Mouse (Mus musculus): Measurements from ENCODE around the gene Smim14. TPM values are rescaled to one million over a fixed set of nuclear protein-coding genes. Genes with fewer than 3 reads are reported as not detected.
A peak's percentile ranks its signal among the peaks of the same experiment; 100 is the strongest.

Smim14 gene
- polyA plus RNA-seq, 1 experiment from 2014 or later = 249 TPM

- no peak overlapping the region for H3K4me2 ChIP-seq (replicated peaks; ENCODE audit: low read depth, low read length)
- H3K9ac ChIP-seq (replicated peaks; ENCODE audit: low read depth) = no peak overlapping the region
- H3K27me3 ChIP-seq (replicated peaks; ENCODE audit: insufficient read depth, low read length) = no peaks in the 10 kb centered on the region
- no peaks in the 10 kb centered on the region for H3K9me3 ChIP-seq (ENCODE audit: low read length)
- no peak overlapping the region for H3K4me3 ChIP-seq (ENCODE audit: low read depth, low read length)
- H3K27ac ChIP-seq (ENCODE audit: low read length) = no peak overlapping the region
- 50% methylated on average over 3 of the region's 3 CpGs for WGBS
- DNase-seq (ENCODE audit: low spot score) (peak; percentile 31), ATAC-seq (no peak)
- no peaks in the 10 kb centered on the region for H3K4me1 ChIP-seq (ENCODE audit: insufficient read depth, low read depth, low read length)
- no peaks in the 10 kb centered on the region for H3K36me3 ChIP-seq (ENCODE audit: insufficient read depth, low read length)
- no peak for TF ChIP-seq EP300 (IDR thresholded peaks at IDR 0.05)
- no peak for TF ChIP-seq CTCF (IDR thresholded peaks at IDR 0.05)
Observed at GRCm38 (mm10) chr5:65513506-65513905, 23.5 kb downstream of the Smim14 start.

GRCm38 (mm10) chr5:65508395-65508794 is 28.6 kb downstream of the Smim14 start:
- DNase-seq (ENCODE audit: low spot score) (peak; percentile 55), ATAC-seq (peak; percentile 19; the same call in 1 of the 2 replicates)
- H3K9me3 ChIP-seq (ENCODE audit: low read length) = no peaks in the 10 kb centered on the region
- H3K27ac ChIP-seq (ENCODE audit: low read length) = no peak overlapping the region
- no peak overlapping the region for H3K4me3 ChIP-seq (ENCODE audit: low read depth, low read length)
- TF ChIP-seq CTCF (IDR thresholded peaks at IDR 0.05) (no peak), EP300 (IDR thresholded peaks at IDR 0.05) (no peak)
- no peaks in the 10 kb centered on the region for H3K36me3 ChIP-seq (ENCODE audit: insufficient read depth, low read length)
- H3K27me3 ChIP-seq (replicated peaks; ENCODE audit: insufficient read depth, low read length) = no peaks in the 10 kb centered on the region
- no peak overlapping the region for H3K9ac ChIP-seq (replicated peaks; ENCODE audit: low read depth)
- no peak overlapping the region for H3K4me2 ChIP-seq (replicated peaks; ENCODE audit: low read depth, low read length)
- H3K4me1 ChIP-seq (ENCODE audit: insufficient read depth, low read depth, low read length) = no peaks in the 10 kb centered on the region
- 65% methylated on average over 8 of the region's 8 CpGs for WGBS

- no peaks in the 10 kb centered on the region for H3K36me3 ChIP-seq (ENCODE audit: insufficient read depth, low read length)
- ATAC-seq (no peak), DNase-seq (ENCODE audit: low spot score) (peak; percentile 35)
- no peak for TF ChIP-seq CTCF (IDR thresholded peaks at IDR 0.05)
- TF ChIP-seq EP300 (IDR thresholded peaks at IDR 0.05) = no peak
- 9% methylated on average over 8 of the region's 8 CpGs for WGBS
- no peak overlapping the region for H3K9ac ChIP-seq (replicated peaks; ENCODE audit: low read depth)
- no peak overlapping the region for H3K4me2 ChIP-seq (replicated peaks; ENCODE audit: low read depth, low read length)
- H3K27ac ChIP-seq (ENCODE audit: low read length) = no peak overlapping the region
- no peak overlapping the region for H3K4me3 ChIP-seq (ENCODE audit: low read depth, low read length)
- no peaks in the 10 kb centered on the region for H3K27me3 ChIP-seq (replicated peaks; ENCODE audit: insufficient read depth, low read length)
- H3K4me1 ChIP-seq (ENCODE audit: insufficient read depth, low read depth, low read length) = no peaks in the 10 kb centered on the region
- H3K9me3 ChIP-seq (ENCODE audit: low read length) = no peaks in the 10 kb centered on the region
Observed at GRCm38 (mm10) chr5:65505786-65506185, 31.2 kb downstream of the Smim14 start.

- DNase-seq (ENCODE audit: low spot score) (no peak), ATAC-seq (no peak)
- H3K36me3 ChIP-seq (ENCODE audit: insufficient read depth, low read length) = no peaks in the 10 kb centered on the region
- no peaks in the 10 kb centered on the region for H3K27me3 ChIP-seq (replicated peaks; ENCODE audit: insufficient read depth, low read length)
- no peak for TF ChIP-seq EP300 (IDR thresholded peaks at IDR 0.05)
- TF ChIP-seq CTCF (IDR thresholded peaks at IDR 0.05) = no peak
- no peaks in the 10 kb centered on the region for H3K4me1 ChIP-seq (ENCODE audit: insufficient read depth, low read depth, low read length)
- H3K27ac ChIP-seq (ENCODE audit: low read length) = no peak overlapping the region
- H3K4me2 ChIP-seq (replicated peaks; ENCODE audit: low read depth, low read length) = no peak overlapping the region
- H3K9ac ChIP-seq (replicated peaks; ENCODE audit: low read depth) = no peak overlapping the region
- H3K9me3 ChIP-seq (ENCODE audit: low read length) = no peaks in the 10 kb centered on the region
- WGBS = 64% methylated on average over 9 of the region's 9 CpGs
- H3K4me3 ChIP-seq (ENCODE audit: low read depth, low read length) = no peak overlapping the region
Observed at GRCm38 (mm10) chr5:65501407-65501806, 35.6 kb downstream of the Smim14 start.

GRCm38 (mm10) chr5:65500231-65500630 is 36.8 kb downstream of the Smim14 start:
- no peak for DNase-seq (ENCODE audit: low spot score)
- Histone ChIP-seq H3K27ac (ENCODE audit: low read length) (no peak overlapping the region), H3K36me3 (ENCODE audit: insufficient read depth, low read length) (no peaks in the 10 kb centered on the region), H3K9ac (replicated peaks; ENCODE audit: low read depth) (no peak overlapping the region), H3K4me3 (ENCODE audit: low read depth, low read length) (no peak overlapping the region), H3K4me1 (ENCODE audit: insufficient read depth, low read depth, low read length) (no peaks in the 10 kb centered on the region), H3K9me3 (ENCODE audit: low read length) (no peaks in the 10 kb centered on the region), H3K4me2 (replicated peaks; ENCODE audit: low read depth, low read length) (no peak overlapping the region), H3K27me3 (replicated peaks; ENCODE audit: insufficient read depth, low read length) (no peaks in the 10 kb centered on the region)
- ATAC-seq = no peak
- TF ChIP-seq CTCF (IDR thresholded peaks at IDR 0.05) (no peak), EP300 (IDR thresholded peaks at IDR 0.05) (no peak)
- WGBS = 74% methylated on average over 7 of the region's 7 CpGs

- ATAC-seq = peak; percentile 98
- Histone ChIP-seq H3K27me3 (replicated peaks; ENCODE audit: insufficient read depth, low read length) (no peaks in the 10 kb centered on the region), H3K4me2 (replicated peaks; ENCODE audit: low read depth, low read length) (peak within 1 kb of the TSS; percentile 81), H3K27ac (ENCODE audit: low read length) (peak within 1 kb of the TSS; percentile 99), H3K4me3 (ENCODE audit: low read depth, low read length) (peak within 1 kb of the TSS; percentile 86), H3K36me3 (ENCODE audit: insufficient read depth, low read length) (peaks cover 9% of the 10 kb centered on the region; the same call in 1 of the 2 replicates), H3K9me3 (ENCODE audit: low read length) (no peaks in the 10 kb centered on the region), H3K4me1 (ENCODE audit: insufficient read depth, low read depth, low read length) (peaks cover 21% of the 10 kb centered on the region; the same call in 1 of the 2 replicates), H3K9ac (replicated peaks; ENCODE audit: low read depth) (peak within 1 kb of the TSS; percentile 94)
- under 1% methylated on average over 61 of the region's 69 CpGs for WGBS
- TF ChIP-seq CTCF (IDR thresholded peaks at IDR 0.05) (peak; percentile 9; the same call in 1 of the 2 replicates), EP300 (IDR thresholded peaks at IDR 0.05) (no peak; the same call in 1 of the 2 replicates)
- DNase-seq (ENCODE audit: low spot score) = peak; percentile 99
Observed at GRCm38 (mm10) chr5:65492716-65493531, 44.1 kb downstream of the Smim14 start, which contains the start of gene Gm43552. TSS of gene Gm43552 (minus strand) at chr5:65492833.
